Mouse (Mus musculus) kidney, postnatal 36 days (tissue): ENCODE results near the gene Zscan20.

Source experiments
- DNase-seq, 2 experiments: peaks; one replicate each; pipeline ENCODE4 v3.0.0; 2021 to 2022; ENCODE audit warnings: mixed read lengths in 2 of 2

The Zscan20 gene

GRCm38 (mm10) chr4:128609925-128610402, at the start of gene Zscan20:
Gene Zscan20 (minus strand): TSS chr4:128610098.
- peak; percentile 97 to 99 for DNase-seq

- peak in 1 of 2 experiments; percentile 19 for DNase-seq
Observed at GRCm38 (mm10) chr4:128655446-128655845, 45.5 kb upstream of the Zscan20 start.

- peak; percentile 98 for DNase-seq
Observed at GRCm38 (mm10) chr4:128654505-128655381, 44.8 kb upstream of the Zscan20 start, which contains the start of gene Phc2. Gene Phc2 (plus strand): TSS chr4:128654702.

GRCm38 (mm10) chr4:128652584-128653298, 42.8 kb upstream of the Zscan20 start:
- DNase-seq, result no peak

GRCm38 (mm10) chr4:128651530-128651929, 41.6 kb upstream of the Zscan20 start:
- DNase-seq, result no peak

GRCm38 (mm10) chr4:128648567-128649255, 38.8 kb upstream of the Zscan20 start:
- peak; percentile 76 to 87 for DNase-seq

- no peak for DNase-seq
Observed at GRCm38 (mm10) chr4:128646762-128647161, 36.9 kb upstream of the Zscan20 start.

- no peak for DNase-seq
Observed at GRCm38 (mm10) chr4:128645896-128646295, 36.0 kb upstream of the Zscan20 start.

- no peak for DNase-seq
Observed at GRCm38 (mm10) chr4:128641766-128642717, 32.1 kb upstream of the Zscan20 start.

- DNase-seq, result no peak
Observed at GRCm38 (mm10) chr4:128638265-128638923, 28.5 kb upstream of the Zscan20 start.

GRCm38 (mm10) chr4:128637250-128637649, 27.4 kb upstream of the Zscan20 start:
- DNase-seq, result peak in 1 of 2 experiments; percentile 23

- DNase-seq, result peak; percentile 78 to 83
Observed at GRCm38 (mm10) chr4:128635894-128636585, 26.1 kb upstream of the Zscan20 start.

GRCm38 (mm10) chr4:128635451-128635850, 25.6 kb upstream of the Zscan20 start:
- peak; percentile 65 to 89 for DNase-seq

- DNase-seq, result no peak
Observed at GRCm38 (mm10) chr4:128621109-128621508, 11.2 kb upstream of the Zscan20 start.

- no peak for DNase-seq
Observed at GRCm38 (mm10) chr4:128620572-128620971, 10.7 kb upstream of the Zscan20 start.

GRCm38 (mm10) chr4:128618963-128619362, 9.1 kb upstream of the Zscan20 start:
- no peak for DNase-seq

GRCm38 (mm10) chr4:128618246-128618911, 8.5 kb upstream of the Zscan20 start, which contains the start of gene Tlr12:
Gene Tlr12 (minus strand): TSS chr4:128618619.
- peak; percentile 68 to 73 for DNase-seq

- peak; percentile 33 to 62 for DNase-seq
Observed at GRCm38 (mm10) chr4:128617363-128618120, 7.6 kb upstream of the Zscan20 start.

GRCm38 (mm10) chr4:128615761-128616160, 5.9 kb upstream of the Zscan20 start:
- no peak for DNase-seq
